Mouse (Mus musculus) cortical plate, adult 2 months (tissue): ENCODE results near the gene BC004004. TPM values are rescaled to one million over a fixed set of nuclear protein-coding genes. Genes with fewer than 3 reads are reported as not detected.

ENCODE experiments used
- H3K27ac ChIP-seq: fragments of 200-500 bp; 2 replicates; pipeline ENCODE4 v1.5.1; 2012; ENCODE audit warnings: low read length, control low read depth, inconsistent platforms; ENCODE audit not compliant: insufficient read depth
- H3K4me1 ChIP-seq: fragments of 200-500 bp; 2 replicates; pipeline ENCODE4 v1.6.1; 2011; ENCODE audit warnings: low read length; ENCODE audit not compliant: control insufficient read depth, insufficient read depth
- H3K4me3 ChIP-seq: fragments of 200-500 bp; 2 replicates; pipeline ENCODE4 v1.5.1; 2011; ENCODE audit warnings: mild to moderate bottlenecking, low read length, control low read depth; ENCODE audit not compliant: insufficient read depth
- CTCF ChIP-seq: fragments of 200-500 bp; IDR thresholded peaks from 2 replicates; pipeline ENCODE4 v1.5.1; 2011; ENCODE audit warnings: mild to moderate bottlenecking, control low read depth, low read length; ENCODE audit not compliant: insufficient read depth; ENCODE audit errors: extremely low read depth
- POLR2A ChIP-seq: fragments of 200-500 bp; IDR thresholded peaks from 2 replicates; pipeline ENCODE4 v1.6.1; 2011; ENCODE audit warnings: mild to moderate bottlenecking, low read length, control low read depth; ENCODE audit not compliant: insufficient read depth; ENCODE audit errors: extremely low read depth
- polyA plus RNA-seq: library from polyadenylated mRNA; depleted of rRNA; stranded (reverse); fragments of >200 nt; gene quantifications from 2 replicates; pipeline ENCODE4 v1.2.3, GENCODE M21; 2012

Gene BC004004
- polyA plus RNA-seq, 1 experiment, result 92.1 TPM

DNA sequence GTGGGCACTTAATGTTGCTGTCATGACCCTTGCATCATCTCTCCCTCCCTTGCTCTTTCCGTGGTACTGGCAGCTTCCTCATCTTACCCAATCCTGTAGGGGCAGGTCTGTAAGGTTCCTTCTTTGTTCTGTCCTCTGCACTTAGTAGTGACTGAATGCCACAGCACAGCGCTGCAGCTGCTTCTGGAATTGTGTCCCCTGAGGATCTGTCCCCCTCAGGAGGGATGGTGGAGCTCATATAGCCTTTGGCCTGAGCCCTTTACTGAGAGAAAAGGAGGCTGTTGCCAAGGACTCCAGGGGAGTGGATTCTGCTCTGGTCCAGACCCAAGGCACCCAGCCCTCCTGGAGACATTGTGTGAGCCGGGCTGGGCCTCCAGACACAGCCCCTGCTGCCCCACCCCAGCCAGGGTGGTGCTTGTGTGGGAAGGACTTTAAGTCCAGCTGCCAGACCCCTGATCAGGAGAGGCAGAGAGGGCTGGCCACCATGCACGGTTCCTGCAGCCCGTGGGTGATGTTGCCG, 50.2 kb downstream of the BC004004 start:
- no peaks in the 10 kb centered on the region for H3K4me1 ChIP-seq
- TF ChIP-seq POLR2A (no peak), CTCF (no peak)

DNA sequence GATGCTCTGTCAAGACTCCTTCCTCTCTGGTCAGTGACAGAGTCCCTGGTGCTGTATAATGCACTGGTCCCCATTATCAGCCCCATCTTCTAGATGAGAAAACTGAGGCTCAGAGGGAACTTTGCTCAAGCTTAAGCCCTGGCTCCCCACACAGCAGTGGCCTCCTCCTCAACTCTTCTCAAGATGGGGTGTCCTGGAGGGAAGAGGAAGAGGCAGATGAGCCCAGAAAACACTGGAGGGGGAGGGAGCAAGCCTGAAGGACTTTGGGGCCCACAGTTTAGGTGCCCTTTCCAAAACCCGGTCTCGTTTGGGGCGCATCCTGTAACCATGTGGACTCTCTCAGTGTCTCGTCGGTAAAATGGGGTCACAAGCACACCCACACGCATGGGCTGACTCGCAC, 50.9 kb downstream of the BC004004 start:
- Histone ChIP-seq H3K4me3 (no peak overlapping the region), H3K27ac (no peak overlapping the region), H3K4me1 (no peaks in the 10 kb centered on the region)
- TF ChIP-seq CTCF (no peak), POLR2A (no peak)

More for the DNA sequence above, 50.2 kb downstream of the BC004004 start:
- no peak overlapping the region for H3K27ac ChIP-seq
- H3K4me3 ChIP-seq, result no peak overlapping the region

DNA sequence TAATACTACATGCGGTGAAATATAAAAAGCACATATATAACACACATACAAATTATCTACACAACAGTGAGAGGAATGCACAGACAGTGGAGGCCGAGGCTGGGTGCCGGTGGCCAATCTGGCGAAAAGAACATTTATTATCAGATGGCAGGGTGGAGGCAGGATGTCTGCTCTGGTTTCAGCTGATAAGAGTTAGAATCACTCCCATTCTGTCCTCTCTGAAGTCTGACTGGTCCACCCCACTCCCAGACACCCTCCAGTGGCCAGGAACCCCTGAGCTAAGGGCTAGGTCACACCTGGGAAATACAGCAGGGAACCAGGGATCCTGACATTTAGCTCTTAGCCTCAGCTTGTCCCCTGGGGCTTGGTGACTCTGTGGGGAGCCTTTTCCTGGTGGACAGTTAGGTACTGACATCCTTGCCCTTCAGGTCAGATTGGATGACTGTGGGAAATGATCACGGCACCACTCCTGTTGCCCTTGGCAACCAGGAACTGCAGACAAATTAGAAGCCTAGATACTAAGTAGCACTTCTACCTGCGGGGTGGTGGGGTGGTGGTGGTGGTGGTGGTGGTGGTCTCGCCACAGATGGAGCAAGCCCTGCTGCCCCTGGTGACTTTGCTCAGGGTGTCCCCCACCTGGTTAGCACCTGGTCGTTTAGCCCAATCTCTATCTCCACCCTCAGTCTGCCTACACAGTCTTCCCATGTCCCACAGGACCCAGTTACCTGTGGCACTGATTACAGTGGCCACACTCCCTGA, 51.5 kb downstream of the BC004004 start:
- no peaks in the 10 kb centered on the region for H3K4me1 ChIP-seq
- TF ChIP-seq POLR2A (no peak), CTCF (no peak)
- no peak overlapping the region for H3K4me3 ChIP-seq
- H3K27ac ChIP-seq, result no peak overlapping the region

DNA sequence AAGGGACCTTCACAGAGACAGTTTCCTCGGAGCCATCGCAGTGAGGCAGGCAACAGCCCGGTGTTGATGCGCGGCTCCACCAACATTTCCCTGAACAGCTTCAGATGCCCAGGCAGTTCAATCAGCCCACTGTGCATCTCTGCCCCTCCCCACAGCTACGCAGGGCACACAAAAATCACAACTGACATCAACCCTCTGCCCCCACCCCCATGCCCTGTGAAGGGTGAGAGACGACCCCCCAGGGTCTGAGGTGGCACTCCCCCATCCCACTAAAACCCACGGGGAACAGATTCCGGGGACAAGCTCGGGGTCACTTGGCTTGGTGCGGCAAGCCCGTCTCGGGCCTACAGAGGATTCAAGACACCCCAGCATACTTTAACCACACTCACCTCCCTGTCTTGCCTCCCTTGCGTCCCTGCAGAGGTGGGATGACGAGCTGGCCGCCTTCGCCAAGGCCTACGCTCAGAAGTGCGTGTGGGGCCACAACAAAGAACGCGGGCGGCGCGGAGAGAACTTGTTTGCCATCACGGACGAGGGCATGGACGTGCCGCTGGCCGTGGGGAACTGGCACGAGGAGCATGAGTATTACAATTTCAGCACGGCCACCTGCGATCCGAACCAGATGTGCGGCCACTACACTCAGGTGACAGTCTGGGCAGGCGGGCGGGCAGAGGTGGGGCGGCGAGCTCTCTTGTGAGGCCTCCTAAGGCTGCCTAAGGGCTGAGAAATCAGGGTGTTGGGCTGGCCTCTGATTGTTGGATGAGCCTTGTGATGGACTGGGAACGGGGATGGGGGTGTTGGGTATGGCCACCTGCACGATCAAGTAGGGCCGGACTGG, 53.4 kb downstream of the BC004004 start:
- no peak overlapping the region for H3K27ac ChIP-seq
- 0 out of 2 replicates have a peak, but pooled peaks cover under 1% of the 10 kb centered on the region for H3K4me1 ChIP-seq
- H3K4me3 ChIP-seq, result no peak overlapping the region
- no peak for TF ChIP-seq POLR2A

DNA sequence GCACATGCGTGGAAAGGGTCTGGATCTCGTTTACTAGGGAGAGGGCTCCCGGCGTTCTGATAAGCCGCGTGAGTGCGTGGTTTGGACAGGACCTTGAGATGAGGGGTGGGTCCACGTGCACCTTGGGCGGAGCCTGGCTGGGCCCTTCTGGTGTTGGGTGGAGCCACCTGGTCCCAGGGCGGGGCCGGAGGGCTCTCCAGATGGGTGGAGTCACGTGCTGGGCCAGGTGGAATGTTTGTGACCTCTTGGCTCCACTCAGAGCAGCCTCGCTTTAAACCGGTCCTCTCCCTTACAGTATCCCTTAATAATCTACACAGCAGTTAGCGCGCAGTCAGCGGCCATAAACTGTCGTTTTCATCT, 54.0 kb downstream of the BC004004 start:
- Histone ChIP-seq H3K4me3 (no peak overlapping the region), H3K4me1 (0 out of 2 replicates have a peak, but pooled peaks cover 2% of the 10 kb centered on the region), H3K27ac (no peak overlapping the region)
- TF ChIP-seq POLR2A, result no peak
- TF ChIP-seq CTCF, result no peak

DNA sequence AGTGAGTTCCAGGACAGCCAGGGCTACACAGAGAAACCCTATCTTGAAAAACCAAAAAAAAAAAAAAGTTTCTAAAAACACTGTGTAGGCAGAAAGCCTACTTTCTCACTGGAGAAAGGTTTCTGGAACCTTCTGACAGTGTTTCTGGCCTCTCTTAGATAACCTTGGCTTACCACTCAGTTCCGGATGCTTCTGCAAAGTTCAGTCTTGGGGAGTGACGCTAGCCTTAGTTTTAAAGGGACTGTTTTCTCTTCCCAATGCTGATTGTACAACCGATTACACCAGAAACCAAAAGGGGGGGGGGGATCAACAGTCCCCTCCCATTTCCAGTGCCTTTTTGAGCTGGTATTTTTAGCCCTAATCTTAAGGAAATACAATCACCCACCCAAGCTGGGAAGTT, 55.0 kb downstream of the BC004004 start:
- no peak for TF ChIP-seq CTCF
- TF ChIP-seq POLR2A, result no peak
- no peak overlapping the region for H3K27ac ChIP-seq
- 0 out of 2 replicates have a peak, but pooled peaks cover 2% of the 10 kb centered on the region for H3K4me1 ChIP-seq
- no peak overlapping the region for H3K4me3 ChIP-seq

DNA sequence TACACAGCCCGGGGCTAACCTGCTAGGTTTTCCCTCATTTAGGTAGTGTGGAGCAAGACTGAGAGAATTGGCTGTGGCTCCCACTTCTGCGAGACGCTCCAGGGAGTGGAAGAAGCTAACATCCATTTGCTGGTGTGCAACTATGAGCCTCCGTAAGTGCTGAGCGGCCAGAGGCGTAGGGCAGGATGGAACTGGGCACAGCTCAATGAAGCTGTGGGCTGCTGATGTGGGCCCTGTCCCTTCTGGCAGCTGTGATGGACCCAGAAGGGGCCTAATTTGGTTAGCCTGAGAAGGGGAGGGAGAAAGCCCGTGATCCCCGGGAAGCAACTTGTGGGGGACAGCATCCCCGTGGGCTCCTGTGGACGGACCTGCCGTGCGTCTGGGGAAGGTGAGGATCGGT, 57.2 kb downstream of the BC004004 start:
- Histone ChIP-seq H3K27ac (no peak overlapping the region), H3K4me3 (no peak overlapping the region), H3K4me1 (0 out of 2 replicates have a peak, but pooled peaks cover 5% of the 10 kb centered on the region)
- TF ChIP-seq POLR2A, result no peak
- no peak for TF ChIP-seq CTCF

DNA sequence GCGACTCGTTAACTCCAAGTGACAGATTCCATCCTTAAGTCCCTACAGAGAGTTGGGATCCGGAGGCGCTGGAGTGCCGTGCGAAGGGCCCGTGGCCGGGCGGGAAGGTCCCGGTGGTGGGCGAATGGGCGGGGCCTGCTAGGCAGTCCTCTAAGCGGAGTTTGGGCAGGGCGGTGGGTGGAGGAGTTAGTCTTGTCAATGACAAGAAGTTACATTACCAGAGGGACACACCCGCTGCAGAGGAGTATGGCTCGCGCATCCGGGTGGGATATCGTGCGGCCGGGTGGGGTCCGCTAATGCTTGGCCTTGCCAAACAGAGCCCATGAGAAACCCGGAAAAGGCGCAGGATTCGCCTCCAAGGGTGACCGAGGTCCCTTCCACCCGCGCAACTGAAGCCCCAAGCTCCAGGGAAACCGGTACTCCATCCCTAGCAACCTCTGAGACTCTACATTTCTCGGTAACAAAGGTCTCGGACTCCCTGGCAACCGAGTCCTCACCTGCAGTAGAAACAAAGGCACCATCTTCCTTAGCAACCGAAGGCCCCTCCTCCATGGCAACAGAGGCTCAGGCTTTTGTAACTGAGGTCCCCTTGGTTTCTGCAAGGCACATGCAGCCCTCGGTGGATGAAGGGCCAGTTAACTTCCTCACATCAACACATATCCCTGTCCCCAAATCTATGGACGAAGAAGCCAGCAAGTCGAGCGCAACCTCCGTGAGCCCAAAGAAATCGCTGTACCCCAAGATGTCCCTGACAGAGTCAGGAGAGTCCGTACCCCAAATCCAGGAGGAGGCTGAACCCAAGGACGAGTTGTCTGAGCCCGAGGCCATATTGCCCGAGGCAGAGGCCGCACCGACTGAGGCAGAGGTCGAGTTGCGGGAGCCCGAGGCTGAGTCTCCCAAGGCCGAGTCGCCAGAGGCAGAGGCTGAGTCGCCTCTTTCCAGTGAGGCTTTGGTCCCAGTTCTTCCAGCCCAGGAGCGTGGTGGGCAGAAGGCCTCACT, 58.2 kb downstream of the BC004004 start:
- TF ChIP-seq POLR2A (no peak), CTCF (no peak)
- 0 out of 2 replicates have a peak, but pooled peaks cover 5% of the 10 kb centered on the region for H3K4me1 ChIP-seq
- no peak overlapping the region for H3K4me3 ChIP-seq
- H3K27ac ChIP-seq, result no peak overlapping the region

DNA sequence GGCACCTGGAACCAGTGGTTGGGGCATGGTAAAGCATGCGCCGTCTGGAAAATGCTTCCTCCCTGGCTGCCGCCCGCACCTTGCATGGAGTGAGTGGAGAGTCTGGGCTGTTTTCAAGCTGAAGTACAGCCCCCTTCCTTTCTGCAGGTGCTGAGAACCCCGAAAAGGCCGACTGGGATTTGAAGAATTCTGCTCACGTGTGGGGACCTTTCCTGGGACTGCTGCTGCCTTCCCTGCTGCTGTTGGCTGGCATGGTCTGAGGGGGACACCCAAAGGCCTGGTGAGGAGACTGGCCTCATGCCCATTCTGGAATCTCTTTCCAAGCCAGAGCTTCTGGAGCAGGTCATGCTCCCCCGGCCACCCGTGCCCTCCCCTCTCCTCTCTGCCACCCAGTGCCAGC, 59.1 kb downstream of the BC004004 start:
- 0 out of 2 replicates have a peak, but pooled peaks cover 5% of the 10 kb centered on the region for H3K4me1 ChIP-seq
- H3K4me3 ChIP-seq, result no peak overlapping the region
- TF ChIP-seq POLR2A, result no peak
- no peak overlapping the region for H3K27ac ChIP-seq
